Mouse (Mus musculus): Measurements from ENCODE around the gene Nek1.

DNA sequence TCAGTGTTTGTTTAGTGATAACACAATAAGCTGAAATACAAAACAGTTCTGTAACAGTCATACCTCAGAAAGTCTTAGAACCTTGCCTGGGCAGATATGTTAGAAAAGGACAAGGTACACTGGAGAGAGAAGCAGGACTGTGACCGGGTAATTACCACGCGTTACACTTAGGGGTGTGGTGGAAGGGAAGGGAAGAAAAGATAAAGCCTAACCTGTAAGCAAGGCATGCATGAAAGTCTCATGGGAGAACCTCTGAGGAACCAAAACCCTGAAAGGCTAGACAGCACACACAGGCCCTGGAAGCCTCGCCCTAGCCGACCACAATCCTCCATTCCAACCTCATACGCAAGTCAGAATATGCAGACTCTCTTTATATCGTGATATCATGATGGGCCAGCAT, 36.1 kb upstream of the Nek1 start:
- TF ChIP-seq CTCF (IDR thresholded peaks at IDR 0.05; ENCODE audit: insufficient read depth, low read length) (no peak), POLR2A (IDR thresholded peaks at IDR 0.05; ENCODE audit: borderline replicate concordance, extremely low read depth, low read depth, low read length) (no peak)

Measured in lung, adult 2 months (tissue).